Mouse (Mus musculus): ENCODE measurements around the gene Ykt6. TPM values are rescaled to one million over a fixed set of nuclear protein-coding genes. Genes with fewer than 3 reads are reported as not detected.
A peak's percentile ranks its signal among the peaks of the same experiment; 100 is the strongest.
"Not testable (repeated sequence)": the region's sequence is repeated elsewhere in the genome, so short reads cannot be mapped to it uniquely, and the experiment has no call there.

Ykt6 gene
- polyA plus RNA-seq, 1 experiment from 2014 or later: 32.6 TPM

DNA sequence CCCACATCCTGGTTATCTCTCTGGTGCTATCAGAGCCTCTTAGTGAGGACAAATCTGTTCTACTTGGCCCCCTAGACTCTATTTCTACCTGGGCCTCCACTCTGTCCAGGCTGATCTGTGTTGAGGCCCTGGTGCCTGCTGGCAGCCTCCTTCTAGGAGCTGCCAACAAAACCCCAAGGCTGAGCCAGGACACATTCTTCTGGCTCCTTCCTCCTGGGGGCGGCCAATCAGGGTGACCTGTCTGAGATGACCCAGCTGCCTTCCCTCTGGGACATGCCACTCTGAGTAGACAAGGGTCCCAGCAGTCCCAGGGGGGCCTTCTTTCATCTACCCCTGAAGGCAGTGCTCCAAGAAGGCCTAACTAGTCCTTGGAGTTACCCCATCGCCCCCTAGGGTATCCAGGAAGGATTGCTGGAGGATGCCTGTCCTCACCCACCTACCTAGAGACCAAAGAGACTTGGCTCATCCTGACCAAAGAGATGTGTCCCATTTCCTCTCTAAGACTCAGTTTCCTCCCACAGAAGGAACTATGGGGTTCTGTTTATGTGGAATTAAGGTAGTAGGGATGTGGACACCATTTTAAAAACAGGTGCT lies 47.6 kb downstream of the Ykt6 start:
- H3K4me2 ChIP-seq (ENCODE audit: low read depth): no peak overlapping the region
- H3K27me3 ChIP-seq (ENCODE audit: control insufficient read depth, insufficient read depth, low read length): peaks cover 12% of the 10 kb centered on the region
- no peaks in the 10 kb centered on the region for H3K36me3 ChIP-seq (ENCODE audit: control insufficient read depth, insufficient read depth, low read length)
- no peaks in the 10 kb centered on the region for H3K9me3 ChIP-seq (ENCODE audit: control insufficient read depth, low read length)
- ATAC-seq (ENCODE audit: insufficient read depth, low FRiP score, low TSS enrichment) (no peak), DNase-seq (ENCODE audit: low spot score) (no peak)
- H3K4me3 ChIP-seq (ENCODE audit: low read depth, low read length): no peak overlapping the region
- H3K27ac ChIP-seq (ENCODE audit: low read depth, low read length): no peak overlapping the region
- H3K9ac ChIP-seq (ENCODE audit: low read length): no peak overlapping the region
- WGBS: 38% methylated on average over 2 of the region's 2 CpGs
- peaks cover 11% of the 10 kb centered on the region for H3K4me1 ChIP-seq (ENCODE audit: control insufficient read depth, insufficient read depth, low read length)

DNA sequence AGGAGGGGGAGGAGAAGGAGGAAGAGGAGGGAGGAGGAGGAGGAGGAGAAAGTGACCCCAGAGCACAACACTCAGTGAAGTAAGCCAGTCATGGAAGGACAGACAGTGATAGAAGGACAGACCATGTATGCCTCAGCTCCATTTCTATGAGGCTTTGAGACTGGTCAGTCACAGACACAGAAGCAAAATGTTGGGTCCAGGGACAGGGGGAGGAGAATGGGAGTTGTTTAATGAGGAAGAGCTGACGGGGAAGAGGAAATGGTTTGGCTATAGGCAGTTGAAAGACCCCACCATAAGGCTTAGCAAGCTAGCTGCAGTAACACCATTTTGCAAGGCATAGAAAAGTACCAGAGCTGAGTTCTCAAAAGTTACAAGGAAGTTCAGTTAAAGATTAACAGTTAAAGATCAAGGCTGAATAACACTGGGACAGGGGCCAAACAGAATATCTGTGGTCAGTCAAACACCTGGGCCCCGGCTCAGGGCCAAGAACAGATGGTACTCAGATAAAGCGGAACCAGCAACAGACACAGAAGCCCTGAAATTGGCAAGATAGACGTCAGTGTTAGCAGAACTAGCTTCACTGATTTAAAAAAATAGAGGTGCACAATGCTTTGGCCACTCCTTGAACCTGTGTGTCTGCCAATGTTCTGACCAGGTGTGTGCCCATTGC lies 50.0 kb downstream of the Ykt6 start:
- not testable (repeated sequence) for H3K9me3 ChIP-seq (ENCODE audit: control insufficient read depth, low read length); H3K36me3 ChIP-seq (ENCODE audit: control insufficient read depth, insufficient read depth, low read length); H3K4me3 ChIP-seq (ENCODE audit: low read depth, low read length); H3K4me1 ChIP-seq (ENCODE audit: control insufficient read depth, insufficient read depth, low read length); DNase-seq (ENCODE audit: low spot score); H3K4me2 ChIP-seq (ENCODE audit: low read depth); H3K9ac ChIP-seq (ENCODE audit: low read length); ATAC-seq (ENCODE audit: insufficient read depth, low FRiP score, low TSS enrichment); H3K27ac ChIP-seq (ENCODE audit: low read depth, low read length)
- WGBS: 52% methylated on average over 1 of the region's 4 CpGs
- H3K27me3 ChIP-seq (ENCODE audit: control insufficient read depth, insufficient read depth, low read length): peaks cover 12% of the 10 kb centered on the region

DNA sequence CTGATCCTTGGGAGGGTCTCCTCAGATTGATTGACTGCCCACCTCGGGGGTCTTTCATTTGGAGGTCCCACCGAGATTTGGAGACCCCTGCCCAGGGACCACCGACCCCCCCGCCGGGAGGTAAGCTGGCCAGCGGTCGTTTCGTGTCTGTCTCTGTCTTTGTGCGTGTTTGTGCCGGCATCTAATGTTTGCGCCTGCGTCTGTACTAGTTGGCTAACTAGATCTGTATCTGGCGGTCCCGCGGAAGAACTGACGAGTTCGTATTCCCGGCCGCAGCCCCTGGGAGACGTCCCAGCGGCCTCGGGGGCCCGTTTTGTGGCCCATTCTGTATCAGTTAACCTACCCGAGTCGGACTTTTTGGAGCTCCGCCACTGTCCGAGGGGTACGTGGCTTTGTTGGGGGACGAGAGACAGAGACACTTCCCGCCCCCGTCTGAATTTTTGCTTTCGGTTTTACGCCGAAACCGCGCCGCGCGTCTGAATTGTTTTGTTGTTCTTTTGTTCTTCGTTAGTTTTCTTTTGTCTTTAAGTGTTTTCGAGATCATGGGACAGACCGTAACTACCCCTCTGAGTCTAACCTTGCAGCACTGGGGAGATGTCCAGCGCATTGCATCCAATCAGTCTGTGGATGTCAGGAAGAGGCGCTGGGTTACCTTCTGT lies 51.0 kb downstream of the Ykt6 start:
- Histone ChIP-seq H3K27me3 (ENCODE audit: control insufficient read depth, insufficient read depth, low read length) (peaks cover 12% of the 10 kb centered on the region), H3K4me2 (ENCODE audit: low read depth) (peak overlapping the region; percentile 40), H3K4me3 (ENCODE audit: low read depth, low read length) (peak overlapping the region; percentile 31)
- not testable (repeated sequence) for H3K27ac ChIP-seq (ENCODE audit: low read depth, low read length); H3K9ac ChIP-seq (ENCODE audit: low read length); ATAC-seq (ENCODE audit: insufficient read depth, low FRiP score, low TSS enrichment); H3K36me3 ChIP-seq (ENCODE audit: control insufficient read depth, insufficient read depth, low read length); H3K9me3 ChIP-seq (ENCODE audit: control insufficient read depth, low read length); H3K4me1 ChIP-seq (ENCODE audit: control insufficient read depth, insufficient read depth, low read length); DNase-seq (ENCODE audit: low spot score)
- WGBS: 6% methylated on average over 33 of the region's 44 CpGs

DNA sequence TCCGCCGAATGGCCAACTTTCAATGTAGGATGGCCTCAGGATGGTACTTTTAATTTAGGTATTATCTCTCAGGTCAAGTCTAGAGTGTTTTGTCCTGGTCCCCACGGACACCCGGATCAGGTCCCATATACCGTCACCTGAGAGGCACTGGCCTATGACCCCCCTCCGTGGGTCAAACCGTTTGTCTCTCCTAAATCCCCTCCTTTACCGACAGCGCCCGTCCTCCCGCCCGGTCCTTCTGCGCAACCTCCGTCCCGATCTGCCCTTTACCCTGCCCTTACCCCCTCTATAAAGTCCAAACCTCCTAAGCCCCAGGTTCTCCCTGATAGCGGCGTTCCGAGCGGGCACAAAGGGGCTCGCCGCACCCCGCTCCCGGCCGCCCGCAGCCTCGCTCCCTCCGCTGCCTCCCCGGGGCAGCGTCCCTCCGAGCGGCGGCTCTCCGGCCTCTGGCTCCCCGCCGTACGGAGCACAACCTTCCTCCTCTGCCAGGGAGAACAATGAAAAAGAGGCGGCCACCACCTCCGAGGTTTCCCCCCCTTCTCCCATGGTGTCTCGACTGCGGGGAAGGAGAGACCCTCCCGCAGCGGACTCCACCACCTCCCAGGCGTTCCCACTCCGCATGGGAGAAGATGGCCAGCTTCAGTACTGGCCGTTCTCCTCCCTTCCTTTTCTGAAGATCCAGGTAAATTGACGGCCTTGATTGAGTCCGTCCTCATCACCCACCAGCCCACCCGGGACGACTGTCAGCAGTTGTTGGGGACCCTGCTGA lies 51.7 kb downstream of the Ykt6 start:
- ATAC-seq (ENCODE audit: insufficient read depth, low FRiP score, low TSS enrichment): peak; percentile 74; the same call in 1 of the 2 replicates
- H3K9me3 ChIP-seq (ENCODE audit: control insufficient read depth, low read length); H3K4me1 ChIP-seq (ENCODE audit: control insufficient read depth, insufficient read depth, low read length); H3K27ac ChIP-seq (ENCODE audit: low read depth, low read length); H3K36me3 ChIP-seq (ENCODE audit: control insufficient read depth, insufficient read depth, low read length); DNase-seq (ENCODE audit: low spot score): not testable (repeated sequence)
- peaks cover 12% of the 10 kb centered on the region for H3K27me3 ChIP-seq (ENCODE audit: control insufficient read depth, insufficient read depth, low read length)
- H3K4me3 ChIP-seq (ENCODE audit: low read depth, low read length): peak overlapping the region; percentile 31
- H3K4me2 ChIP-seq (ENCODE audit: low read depth): peak overlapping the region; percentile 40
- WGBS: 2% methylated on average over 22 of the region's 49 CpGs
- peak overlapping the region; percentile 29; the same call in 1 of the 2 replicates for H3K9ac ChIP-seq (ENCODE audit: low read length)

DNA sequence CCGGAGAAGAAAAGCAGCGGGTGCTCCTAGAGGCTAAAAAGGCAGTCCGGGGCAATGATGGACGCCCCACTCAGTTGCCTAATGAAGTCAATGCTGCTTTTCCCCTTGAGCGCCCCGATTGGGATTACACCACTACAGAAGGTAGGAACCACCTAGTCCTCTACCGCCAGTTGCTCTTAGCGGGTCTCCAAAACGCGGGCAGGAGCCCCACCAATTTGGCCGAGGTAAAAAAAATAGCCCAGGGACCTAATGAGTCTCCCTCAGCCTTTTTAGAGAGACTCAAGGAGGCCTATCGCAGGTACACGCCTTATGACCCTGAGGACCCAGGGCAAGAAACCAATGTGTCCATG lies 52.3 kb downstream of the Ykt6 start:
- H3K9me3 ChIP-seq (ENCODE audit: control insufficient read depth, low read length); H3K4me3 ChIP-seq (ENCODE audit: low read depth, low read length); H3K4me1 ChIP-seq (ENCODE audit: control insufficient read depth, insufficient read depth, low read length); H3K36me3 ChIP-seq (ENCODE audit: control insufficient read depth, insufficient read depth, low read length); DNase-seq (ENCODE audit: low spot score); H3K9ac ChIP-seq (ENCODE audit: low read length); H3K27ac ChIP-seq (ENCODE audit: low read depth, low read length); ATAC-seq (ENCODE audit: insufficient read depth, low FRiP score, low TSS enrichment): not testable (repeated sequence)
- Histone ChIP-seq H3K4me2 (ENCODE audit: low read depth) (0 out of 2 replicates have a peak overlapping the region, but pooled peaks have one; percentile 15), H3K27me3 (ENCODE audit: control insufficient read depth, insufficient read depth, low read length) (peaks cover 12% of the 10 kb centered on the region)
- 23% methylated on average over 9 of the region's 13 CpGs for WGBS

DNA sequence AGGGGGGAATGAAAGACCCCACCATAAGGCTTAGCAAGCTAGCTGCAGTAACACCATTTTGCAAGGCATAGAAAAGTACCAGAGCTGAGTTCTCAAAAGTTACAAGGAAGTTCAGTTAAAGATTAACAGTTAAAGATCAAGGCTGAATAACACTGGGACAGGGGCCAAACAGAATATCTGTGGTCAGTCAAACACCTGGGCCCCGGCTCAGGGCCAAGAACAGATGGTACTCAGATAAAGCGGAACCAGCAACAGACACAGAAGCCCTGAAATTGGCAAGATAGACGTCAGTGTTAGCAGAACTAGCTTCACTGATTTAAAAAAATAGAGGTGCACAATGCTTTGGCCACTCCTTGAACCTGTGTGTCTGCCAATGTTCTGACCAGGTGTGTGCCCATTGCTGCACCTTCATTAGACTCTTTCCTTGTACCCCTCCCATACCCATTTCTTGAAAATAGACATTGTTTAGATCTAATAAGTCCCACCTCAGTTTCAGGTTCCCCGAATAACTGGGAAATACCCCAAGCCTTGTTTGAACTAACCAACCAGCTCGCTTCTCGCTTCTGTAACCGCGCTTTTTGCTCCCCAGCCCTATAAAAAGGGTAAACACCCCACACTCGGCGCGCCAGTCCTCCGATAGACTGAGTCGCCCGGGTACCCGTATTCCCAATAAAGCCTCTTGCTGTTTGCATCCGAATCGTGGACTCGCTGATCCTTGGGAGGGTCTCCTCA lies 55.4 kb downstream of the Ykt6 start:
- H3K4me2 ChIP-seq (ENCODE audit: low read depth); H3K9me3 ChIP-seq (ENCODE audit: control insufficient read depth, low read length); H3K4me3 ChIP-seq (ENCODE audit: low read depth, low read length); H3K27me3 ChIP-seq (ENCODE audit: control insufficient read depth, insufficient read depth, low read length); DNase-seq (ENCODE audit: low spot score); H3K27ac ChIP-seq (ENCODE audit: low read depth, low read length); H3K4me1 ChIP-seq (ENCODE audit: control insufficient read depth, insufficient read depth, low read length); ATAC-seq (ENCODE audit: insufficient read depth, low FRiP score, low TSS enrichment); H3K9ac ChIP-seq (ENCODE audit: low read length); H3K36me3 ChIP-seq (ENCODE audit: control insufficient read depth, insufficient read depth, low read length): not testable (repeated sequence)
- 79% methylated on average over 3 of the region's 18 CpGs for WGBS

DNA sequence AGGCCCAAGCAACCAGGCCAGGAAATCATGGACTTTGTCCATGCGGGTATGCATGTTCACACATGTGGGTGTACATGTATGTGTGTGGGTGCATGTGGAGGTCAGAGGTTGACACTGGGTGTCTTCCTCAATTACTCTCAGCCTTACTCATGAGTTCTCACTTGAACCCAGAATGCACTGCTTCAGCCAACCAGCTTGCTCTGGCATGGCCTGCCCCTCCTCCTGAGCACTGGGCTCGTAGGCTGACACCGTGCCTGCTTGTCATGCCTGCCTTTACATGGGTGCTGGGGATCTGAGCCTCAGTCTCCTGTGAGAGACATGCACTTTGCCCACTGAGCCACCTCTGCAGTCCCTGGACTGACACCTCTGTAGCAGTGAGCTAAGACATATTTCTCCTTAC lies 56.4 kb downstream of the Ykt6 start:
- DNase-seq (ENCODE audit: low spot score) (no peak), ATAC-seq (ENCODE audit: insufficient read depth, low FRiP score, low TSS enrichment) (no peak)
- Histone ChIP-seq H3K9ac (ENCODE audit: low read length) (no peak overlapping the region), H3K4me1 (ENCODE audit: control insufficient read depth, insufficient read depth, low read length) (no peaks in the 10 kb centered on the region), H3K9me3 (ENCODE audit: control insufficient read depth, low read length) (no peaks in the 10 kb centered on the region), H3K27ac (ENCODE audit: low read depth, low read length) (no peak overlapping the region), H3K36me3 (ENCODE audit: control insufficient read depth, insufficient read depth, low read length) (no peaks in the 10 kb centered on the region), H3K4me2 (ENCODE audit: low read depth) (no peak overlapping the region), H3K4me3 (ENCODE audit: low read depth, low read length) (no peak overlapping the region), H3K27me3 (ENCODE audit: control insufficient read depth, insufficient read depth, low read length) (no peaks in the 10 kb centered on the region)
- 100% methylated on average over 3 of the region's 3 CpGs for WGBS

DNA sequence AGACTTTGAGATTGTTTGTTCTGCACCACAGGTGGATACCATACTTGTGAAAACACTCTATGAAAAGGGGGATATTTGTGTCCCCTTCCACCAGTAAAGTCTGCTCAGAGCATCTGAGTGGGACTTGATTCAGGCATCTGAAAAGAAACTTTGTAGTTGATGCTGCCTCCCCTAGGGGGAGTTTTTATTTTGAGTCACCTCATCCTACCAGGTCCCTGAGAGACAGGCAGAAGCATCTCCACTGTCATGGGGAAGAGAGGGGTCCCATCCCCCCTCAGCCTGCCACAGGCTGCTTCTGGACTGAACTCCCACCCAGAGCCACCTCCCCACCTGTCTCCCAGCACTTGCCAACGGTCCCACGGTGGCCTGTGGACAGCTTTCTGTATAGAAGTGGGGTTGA lies 57.9 kb downstream of the Ykt6 start:
- DNase-seq (ENCODE audit: low spot score): no peak
- Histone ChIP-seq H3K9me3 (ENCODE audit: control insufficient read depth, low read length) (no peaks in the 10 kb centered on the region), H3K36me3 (ENCODE audit: control insufficient read depth, insufficient read depth, low read length) (no peaks in the 10 kb centered on the region), H3K4me1 (ENCODE audit: control insufficient read depth, insufficient read depth, low read length) (no peaks in the 10 kb centered on the region), H3K4me2 (ENCODE audit: low read depth) (no peak overlapping the region), H3K27ac (ENCODE audit: low read depth, low read length) (no peak overlapping the region), H3K4me3 (ENCODE audit: low read depth, low read length) (no peak overlapping the region), H3K9ac (ENCODE audit: low read length) (no peak overlapping the region), H3K27me3 (ENCODE audit: control insufficient read depth, insufficient read depth, low read length) (no peaks in the 10 kb centered on the region)
- 65% methylated on average over 2 of the region's 2 CpGs for WGBS
- ATAC-seq (ENCODE audit: insufficient read depth, low FRiP score, low TSS enrichment): no peak
